Mouse (Mus musculus) spleen, adult 12 weeks (tissue): ENCODE data around the gene Smgc.
"Not testable (repeated sequence)": the region's sequence is repeated elsewhere in the genome, so short reads cannot be mapped to it uniquely, and the experiment has no call there.

Source experiments
- DNase-seq: peaks from one replicate; pipeline ENCODE4 v3.0.0; 2022; ENCODE audit warnings: low spot score

Gene Smgc

DNA sequence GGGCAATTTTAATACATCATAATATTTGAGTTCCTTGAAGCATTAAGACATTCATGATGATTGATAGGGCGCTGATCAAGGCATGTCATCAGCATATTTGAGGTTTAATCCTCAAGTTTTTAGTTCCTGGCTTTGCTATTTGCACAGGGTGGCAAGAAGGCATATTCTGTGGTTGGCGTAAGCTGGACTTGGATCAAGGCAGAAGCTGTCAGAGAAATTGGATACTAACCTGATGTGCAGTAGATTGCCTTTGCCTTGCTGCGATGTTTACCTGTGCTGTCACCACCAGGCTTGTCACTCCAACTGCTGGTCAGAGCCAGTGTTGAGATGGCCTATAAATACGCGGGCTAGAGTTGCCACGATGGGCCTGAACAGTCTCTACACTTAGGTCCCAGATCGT is at the start of gene Smgc:
TSS of gene Smgc (plus strand) at position 301 of the 400 bp plus-strand sequence.
- DNase-seq, result no peak

DNA sequence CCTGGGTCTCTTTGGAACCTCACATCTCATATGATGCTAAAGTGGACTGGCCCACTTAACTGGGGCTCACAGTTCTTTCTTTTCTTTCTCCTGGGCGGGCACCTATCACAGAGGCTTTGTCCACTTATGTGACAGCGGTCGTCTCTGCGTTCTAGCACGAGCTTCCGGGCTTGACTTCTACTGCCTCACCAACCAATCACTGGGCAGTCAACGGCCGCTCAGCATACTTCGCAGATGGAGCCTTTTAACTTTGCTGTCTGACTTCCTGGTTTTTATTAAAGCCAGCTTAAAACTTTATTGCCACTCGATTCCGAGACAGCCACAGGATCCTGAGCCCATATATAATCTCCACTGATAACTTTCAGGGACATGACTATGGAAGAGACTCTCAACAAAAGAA is 49.7 kb upstream of the Smgc start:
- no peak for DNase-seq

DNA sequence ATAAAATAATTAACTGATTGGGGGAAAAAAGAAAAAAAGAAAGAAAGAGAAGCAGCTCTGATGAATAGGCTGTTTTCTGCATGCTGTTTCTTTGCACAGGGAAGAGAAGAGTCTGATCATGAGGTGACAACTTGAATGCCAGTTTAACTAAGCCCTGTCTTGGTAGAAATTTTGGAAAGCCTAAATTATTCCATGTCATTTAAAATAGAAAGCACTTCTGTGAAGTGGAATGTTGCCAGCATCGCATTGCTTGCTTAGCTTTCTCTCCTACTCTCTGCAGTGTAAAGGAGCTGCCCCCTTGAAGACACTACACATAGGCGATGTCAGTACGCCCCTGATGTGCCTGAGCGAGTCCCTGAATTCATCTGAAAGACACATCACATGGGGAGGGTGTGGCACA is 31.6 kb upstream of the Smgc start:
- DNase-seq, result no peak

DNA sequence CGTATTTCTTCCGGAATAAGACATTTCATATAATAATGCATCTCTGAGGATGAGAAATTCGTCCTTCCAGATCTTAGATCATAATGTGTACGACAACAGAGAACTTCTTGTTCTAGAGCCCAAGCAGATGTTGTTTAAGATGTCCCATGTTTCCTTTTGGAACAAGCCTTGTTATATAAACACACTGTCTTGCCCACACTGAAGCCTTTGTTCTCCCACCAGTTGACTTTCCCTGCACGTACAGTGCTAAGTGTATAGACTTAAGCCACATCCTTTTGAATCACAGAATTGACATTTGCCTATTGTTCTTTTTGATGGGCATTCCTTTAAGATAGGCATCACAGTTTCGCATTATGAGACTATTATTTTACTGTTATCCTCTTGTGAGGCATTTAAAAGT is 2.7 kb upstream of the Smgc start:
- DNase-seq, result no peak

DNA sequence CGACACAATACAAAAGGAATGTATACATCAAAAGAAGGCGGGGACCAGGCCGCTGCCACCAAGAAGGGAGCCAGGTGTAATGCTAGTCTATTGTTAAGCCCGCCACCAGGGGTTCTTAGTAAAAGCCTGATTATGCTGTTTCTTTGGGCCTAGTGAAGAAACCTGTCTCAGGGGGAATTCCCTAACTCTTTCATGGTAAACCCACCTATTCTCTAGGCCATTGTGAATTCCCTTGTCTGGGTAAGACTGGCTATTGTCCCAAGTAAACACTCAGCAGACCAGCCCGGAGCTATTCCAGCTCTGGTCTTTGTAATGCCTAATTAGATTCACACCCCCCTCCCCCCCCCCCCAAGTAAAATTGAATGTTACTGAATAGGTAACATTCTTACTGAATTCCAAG is 26.1 kb downstream of the Smgc start:
- DNase-seq, result not testable (repeated sequence)

DNA sequence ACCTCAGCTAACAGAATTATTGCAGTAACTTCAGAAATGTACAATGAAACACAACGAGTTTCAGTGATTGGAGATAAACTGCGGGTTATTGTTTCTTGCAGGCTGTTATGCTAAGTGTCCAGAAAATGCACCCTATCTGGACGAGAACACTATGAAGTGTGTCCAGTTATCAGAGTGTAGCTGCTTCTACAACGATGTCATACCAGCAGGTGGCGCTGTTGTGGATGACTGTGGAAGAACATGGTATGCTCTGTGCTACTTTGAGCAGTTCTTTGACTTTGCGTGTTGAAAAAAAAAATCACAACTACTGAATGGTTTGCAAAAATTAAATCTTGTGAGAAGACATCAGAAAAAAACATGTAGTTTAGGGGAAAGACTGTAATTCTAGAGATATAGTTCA is 62.2 kb downstream of the Smgc start:
- no peak for DNase-seq

DNA sequence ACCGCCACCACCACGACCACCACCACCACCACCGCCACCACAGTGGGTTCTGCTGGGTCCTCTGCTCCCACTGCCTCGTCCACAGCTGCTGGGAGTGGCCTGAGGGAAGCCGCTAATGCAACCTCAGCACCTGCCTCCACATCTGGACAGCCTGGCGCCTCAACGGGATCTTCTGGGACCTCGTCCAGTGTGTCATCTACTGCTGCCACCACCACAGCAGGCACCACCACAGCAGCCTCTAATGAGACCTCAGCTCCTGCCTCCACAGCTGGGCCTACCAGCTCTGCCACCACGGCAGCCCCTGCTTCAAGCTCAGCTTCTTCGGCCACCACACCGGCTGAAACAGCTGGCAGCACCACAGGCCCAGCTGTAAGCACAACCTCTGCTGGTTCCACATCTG is 69.0 kb downstream of the Smgc start:
- not testable (repeated sequence) for DNase-seq
